Comparison of ENCODE assay signal across 15 mouse cellular contexts in genomic region chr7:142475641-142476040, GRCm38 (mm10). TPM values are rescaled to one million over a fixed set of nuclear protein-coding genes. Genes with fewer than 3 reads are reported as not detected.
DNase-seq lines count a peak whose midpoint lies in the region; ATAC-seq and TF ChIP-seq lines count a peak whose summit lies in the region.
"Had no signal": no experiment of that assay in that cellular context is flagged by ENCODE, and none has a peak within 500 bp of the region (broad histone marks: within the 10 kb centered on the region; RNA-seq: fewer than 3 reads in every experiment).

No protein-coding gene starts in this region.

- peak overlapping the region; percentile 89 for H3K27ac ChIP-seq in gastrocnemius, adult 2 months
- H3K27ac ChIP-seq in lung, embryonic 14.5 days (ENCODE audit: low read depth): peak overlapping the region; percentile 97
- peak overlapping the region; percentile 46 to 64 for H3K27ac ChIP-seq in heart, embryonic 14.5 days (replicated peaks in 1 of 2; ENCODE audit: control insufficient read depth in 1 of 2, insufficient read depth in 1 of 2, low read depth in 2 of 2, low read length in 2 of 2)
- H3K27ac ChIP-seq in liver, embryonic 12.5 days: no peak overlapping the region
- H3K27ac ChIP-seq: hindbrain, embryonic 15.5 days; liver, embryonic 13.5 days; neural tube, embryonic 15.5 days had no signal

- H3K4me3 ChIP-seq in gastrocnemius, adult 2 months: peak overlapping the region; percentile 73
- H3K4me3 ChIP-seq in lung, embryonic 14.5 days (ENCODE audit: low read depth, low read length): peak overlapping the region; percentile 36
- H3K4me3 ChIP-seq in heart, embryonic 14.5 days (ENCODE audit: control insufficient read depth in 1 of 2, insufficient read depth in 1 of 2, low read depth in 1 of 2, low read length in 2 of 2): peak overlapping the region in 1 of 2 experiments; percentile 2; a peak in 2 of 4 replicates
- H3K4me3 ChIP-seq in myocyte: peak overlapping the region; percentile 86
- H3K4me3 ChIP-seq in liver, embryonic 12.5 days: no peak overlapping the region
- H3K4me3 ChIP-seq: hindbrain, embryonic 15.5 days; liver, embryonic 13.5 days; neural tube, embryonic 15.5 days had no signal

- H3K4me2 ChIP-seq in lung, embryonic 14.5 days: peak overlapping the region; percentile 61
- H3K4me2 ChIP-seq in heart, embryonic 14.5 days (ENCODE audit: low read length): peak overlapping the region; percentile 26
- H3K4me2 ChIP-seq in myocyte (ENCODE audit: low read depth): peak overlapping the region; percentile 94
- no peak overlapping the region for H3K4me2 ChIP-seq in liver, embryonic 12.5 days
- H3K4me2 ChIP-seq: hindbrain, embryonic 15.5 days; liver, embryonic 13.5 days; neural tube, embryonic 15.5 days had no signal

- TF ChIP-seq POLR2A in myocyte (IDR thresholded peaks at IDR 0.05; ENCODE audit: insufficient read length, low read depth): peak; percentile 4

- H3K79me2 ChIP-seq in myocyte (ENCODE audit: control insufficient read depth, insufficient read depth): peaks cover 92% of the 10 kb centered on the region

- DNase-seq in gastrocnemius, adult 2 months: peak; percentile 25
- DNase-seq in gastrocnemius, postnatal 25 days: no peak
- no peak for DNase-seq in lung, embryonic 14.5 days
- DNase-seq in lung, postnatal 36 days: no peak
- DNase-seq in right cerebral cortex, postnatal 10 days (ENCODE audit: low spot score in 2 of 2): no peak
- DNase-seq: liver, embryonic 13.5 days; midbrain, embryonic 14.5 days had no signal

- H3ac ChIP-seq in myocyte (ENCODE audit: control insufficient read depth, insufficient read length): peak overlapping the region; percentile 13

- TF ChIP-seq CTCF in gastrocnemius, adult 2 months (IDR thresholded peaks at IDR 0.05): no peak
- TF ChIP-seq CTCF in lung, embryonic 14.5 days (IDR thresholded peaks at IDR 0.05; ENCODE audit: low read depth): no peak

- 0 out of 2 replicates have a peak, but pooled peaks cover 4% of the 10 kb centered on the region for H3K36me3 ChIP-seq in lung, embryonic 14.5 days (ENCODE audit: insufficient read depth)
- no peaks in the 10 kb centered on the region for H3K36me3 ChIP-seq in heart, embryonic 14.5 days (ENCODE audit: control insufficient read depth, insufficient read depth, low read length)
- peaks cover 4% of the 10 kb centered on the region for H3K36me3 ChIP-seq in myocyte (ENCODE audit: control insufficient read depth, insufficient read depth)
- H3K36me3 ChIP-seq in liver, embryonic 12.5 days: no peaks in the 10 kb centered on the region
- H3K36me3 ChIP-seq: hindbrain, embryonic 15.5 days; liver, embryonic 13.5 days; neural tube, embryonic 15.5 days had no signal

- no peaks in the 10 kb centered on the region for H3K9me3 ChIP-seq in lung, embryonic 14.5 days (ENCODE audit: low read depth, low read length)
- no peaks in the 10 kb centered on the region for H3K9me3 ChIP-seq in heart, embryonic 14.5 days (ENCODE audit: control insufficient read depth, low read length)
- H3K9me3 ChIP-seq in liver, embryonic 12.5 days (replicated peaks): no peaks in the 10 kb centered on the region
- H3K9me3 ChIP-seq: hindbrain, embryonic 15.5 days; liver, embryonic 13.5 days; neural tube, embryonic 15.5 days had no signal

- peaks cover 30% of the 10 kb centered on the region for H3K4me1 ChIP-seq in lung, embryonic 14.5 days (ENCODE audit: insufficient read depth)
- H3K4me1 ChIP-seq in heart, embryonic 14.5 days (ENCODE audit: control insufficient read depth in 2 of 2, insufficient read depth in 2 of 2, low read length in 2 of 2): peaks cover 56 to 65% of the 10 kb centered on the region in 2 experiments
- peaks cover 5% of the 10 kb centered on the region; the same call in 1 of the 2 replicates for H3K4me1 ChIP-seq in liver, embryonic 12.5 days

- ATAC-seq in lung, embryonic 14.5 days (ENCODE audit: insufficient read depth): no peak
- ATAC-seq in heart, embryonic 14.5 days (ENCODE audit: insufficient number of reproducible peaks, insufficient read depth, low FRiP score, low read depth): no peak
- no peak for ATAC-seq in liver, embryonic 12.5 days

- H3K27me3 ChIP-seq in lung, embryonic 14.5 days (ENCODE audit: insufficient read depth, low read length): no peaks in the 10 kb centered on the region
- no peaks in the 10 kb centered on the region for H3K27me3 ChIP-seq in heart, embryonic 14.5 days (ENCODE audit: control insufficient read depth, insufficient read depth, low read length)
- H3K27me3 ChIP-seq in myocyte (ENCODE audit: control insufficient read depth, insufficient read depth, insufficient read length): no peaks in the 10 kb centered on the region
- H3K27me3 ChIP-seq in liver, embryonic 12.5 days (replicated peaks): 0 out of 2 replicates have a peak, but pooled peaks cover 11% of the 10 kb centered on the region
- H3K27me3 ChIP-seq: hindbrain, embryonic 15.5 days; liver, embryonic 13.5 days; neural tube, embryonic 15.5 days had no signal

- H3K9ac ChIP-seq in lung, embryonic 14.5 days: peak overlapping the region; percentile 62
- H3K9ac ChIP-seq in heart, embryonic 14.5 days (ENCODE audit: low read length): peak overlapping the region; percentile 61
- H3K9ac ChIP-seq in liver, embryonic 12.5 days: no peak overlapping the region
- H3K9ac ChIP-seq: hindbrain, embryonic 15.5 days; liver, embryonic 13.5 days; neural tube, embryonic 15.5 days had no signal

- intact Hi-C loops in gastrocnemius, adult 2 months (cut with DNase I): no loop called here

- WGBS in lung, embryonic 14.5 days: 47% methylated on average over 7 of the region's 7 CpGs
- WGBS in heart, embryonic 14.5 days: 44% methylated on average over 7 of the region's 7 CpGs
- WGBS in liver, embryonic 12.5 days (ENCODE audit: insufficient replicate concordance): 51% methylated on average over 7 of the region's 7 CpGs

TF ChIP-seq in myocyte, 11 proteins besides CTCF, POLR2A, EP300 and RAD21:
- no peak for TF ChIP-seq TCF12 (IDR thresholded peaks at IDR 0.05; ENCODE audit: insufficient read depth, poor library complexity, severe bottlenecking)
- TF ChIP-seq MAX (IDR thresholded peaks at IDR 0.05; ENCODE audit: low read depth): no peak
- no peak for TF ChIP-seq POLR2AphosphoS2 (IDR thresholded peaks at IDR 0.05; ENCODE audit: insufficient read length, low read depth)
- no peak for TF ChIP-seq SRF (IDR thresholded peaks at IDR 0.05; ENCODE audit: control insufficient read depth, insufficient read length, low read depth)
- TF ChIP-seq CEBPB (IDR thresholded peaks at IDR 0.05; ENCODE audit: insufficient read depth, poor library complexity, severe bottlenecking): no peak
- TF ChIP-seq TCF3 (IDR thresholded peaks at IDR 0.05; ENCODE audit: insufficient read length, low read depth): no peak
- no peak for TF ChIP-seq USF1 (IDR thresholded peaks at IDR 0.05; ENCODE audit: low read depth)
- TF ChIP-seq E2F4 (IDR thresholded peaks at IDR 0.05; ENCODE audit: insufficient read depth): no peak
- no peak for TF ChIP-seq MYOD1 (IDR thresholded peaks at IDR 0.05; ENCODE audit: control insufficient read depth in 1 of 3, insufficient read length in 2 of 3, low read depth in 2 of 3)
- TF ChIP-seq REST (IDR thresholded peaks at IDR 0.05; ENCODE audit: insufficient read depth, insufficient read length): no peak
- TF ChIP-seq MYOG (IDR thresholded peaks at IDR 0.05; ENCODE audit: control insufficient read depth in 1 of 3, insufficient read depth in 1 of 3, insufficient read length in 2 of 3, low read depth in 2 of 3): no peak

RNA-seq across cellular contexts. Expression of gene Lsp1, which starts 15.0 kb away (rescaled TPM):
- 10 to 100 TPM; 25.8 to 47.3 TPM for total RNA-seq in gastrocnemius, adult 2 months (2021)
- total RNA-seq in gastrocnemius, postnatal 25 days (2021): 10 to 100 TPM; 43.2 to 60.3 TPM
- polyA plus RNA-seq in lung, embryonic 14.5 days (2014; fragmentation: Nextera tagmentation; extraction: Ambion mirVana): 98.0 and 99.6 TPM in 2 replicates
- polyA plus RNA-seq in heart, embryonic 14.5 days (2014; fragmentation: Nextera tagmentation; extraction: Ambion mirVana): 48.6 and 49.3 TPM in 2 replicates
- 298 TPM for polyA plus RNA-seq in myocyte (2012; fragmentation: generic; extraction: Trizol)
- polyA plus RNA-seq in liver, embryonic 12.5 days (2016; fragmentation: Nextera tagmentation; extraction: Ambion mirVana): 16.7 and 17.0 TPM in 2 replicates
- total RNA-seq: MEL had no signal

RNA-seq across cellular contexts. Expression of gene Tnnt3, which starts 23.0 kb away (rescaled TPM):
- over 10,000 TPM; 28,899 to 38,022 TPM for total RNA-seq in gastrocnemius, adult 2 months (2021)
- over 10,000 TPM; 28,170 to 31,317 TPM for total RNA-seq in gastrocnemius, postnatal 25 days (2021)
- 1.5 and 2.5 TPM in 2 replicates for polyA plus RNA-seq in lung, embryonic 14.5 days (2014; fragmentation: Nextera tagmentation; extraction: Ambion mirVana)
- 3.9 and 5.8 TPM in 2 replicates for polyA plus RNA-seq in heart, embryonic 14.5 days (2014; fragmentation: Nextera tagmentation; extraction: Ambion mirVana)
- 2,107 TPM for polyA plus RNA-seq in myocyte (2012; fragmentation: generic; extraction: Trizol)
- polyA plus RNA-seq in liver, embryonic 12.5 days (2016; fragmentation: Nextera tagmentation; extraction: Ambion mirVana): 0.51 TPM in 1 of 2 replicates, not detected in the other
- total RNA-seq: layer of hippocampus, adult 18-20 months; MEL had no signal

RNA-seq across cellular contexts. Expression of gene Tnni2, which starts 34.0 kb away (rescaled TPM):
- over 10,000 TPM; 15,929 to 19,962 TPM for total RNA-seq in gastrocnemius, adult 2 months (2021)
- total RNA-seq in gastrocnemius, postnatal 25 days (2021): over 10,000 TPM; 16,193 to 17,938 TPM
- polyA plus RNA-seq in lung, embryonic 14.5 days (2014; fragmentation: Nextera tagmentation; extraction: Ambion mirVana): 0.86 and 1.6 TPM in 2 replicates
- 24.1 and 31.7 TPM in 2 replicates for polyA plus RNA-seq in heart, embryonic 14.5 days (2014; fragmentation: Nextera tagmentation; extraction: Ambion mirVana)
- polyA plus RNA-seq in myocyte (2012; fragmentation: generic; extraction: Trizol): 3,238 TPM
- 1.8 and 2.4 TPM in 2 replicates for polyA plus RNA-seq in liver, embryonic 12.5 days (2016; fragmentation: Nextera tagmentation; extraction: Ambion mirVana)
- total RNA-seq: MEL had no signal
- polyA plus RNA-seq: midbrain, embryonic 14.5 days had no signal

RNA-seq across cellular contexts. Expression of gene Syt8, which starts 41.0 kb away (rescaled TPM):
- not detected for total RNA-seq in gastrocnemius, adult 2 months (2021)
- total RNA-seq in gastrocnemius, postnatal 25 days (2021): not detected
- polyA plus RNA-seq in lung, embryonic 14.5 days (2014; fragmentation: Nextera tagmentation; extraction: Ambion mirVana): not detected in 2 replicates
- polyA plus RNA-seq in heart, embryonic 14.5 days (2014; fragmentation: Nextera tagmentation; extraction: Ambion mirVana): not detected in 2 replicates
- polyA plus RNA-seq in myocyte (2012; fragmentation: generic; extraction: Trizol): 14.5 TPM
- not detected in 2 replicates for polyA plus RNA-seq in liver, embryonic 12.5 days (2016; fragmentation: Nextera tagmentation; extraction: Ambion mirVana)
- total RNA-seq: adrenal gland, adult 18-20 months; layer of hippocampus, adult 18-20 months; MEL had no signal
- polyA plus RNA-seq: hindbrain, embryonic 15.5 days; liver, embryonic 13.5 days; midbrain, embryonic 14.5 days had no signal

RNA-seq across cellular contexts. Expression of gene Mrpl23, which starts 56.8 kb away (rescaled TPM):
- 1 to 10 TPM in 1 of 2 experiments, under 1 TPM in 1; 0.89 to 1.4 TPM for total RNA-seq in gastrocnemius, adult 2 months (2021)
- total RNA-seq in gastrocnemius, postnatal 25 days (2021): 10 to 100 TPM in 1 of 2 experiments, 1 to 10 TPM in 1; 8.6 to 18.3 TPM
- 20.3 and 31.0 TPM in 2 replicates for polyA plus RNA-seq in lung, embryonic 14.5 days (2014; fragmentation: Nextera tagmentation; extraction: Ambion mirVana)
- polyA plus RNA-seq in heart, embryonic 14.5 days (2014; fragmentation: Nextera tagmentation; extraction: Ambion mirVana): 23.5 and 23.8 TPM in 2 replicates
- polyA plus RNA-seq in myocyte (2012; fragmentation: generic; extraction: Trizol): 73.3 TPM
- polyA plus RNA-seq in liver, embryonic 12.5 days (2016; fragmentation: Nextera tagmentation; extraction: Ambion mirVana): 10.4 and 14.4 TPM in 2 replicates

Comparison
In these comparisons a context has a peak if more than half of its experiments do, and no peak if none do; other contexts are left out.
1. RNA of gene Tnnt3, which starts 23.0 kb away (polyA plus RNA-seq): 2,107 TPM in myocyte (single experiment); 3.9 to 5.8 TPM in heart, embryonic 14.5 days, 1.5 to 2.5 TPM in lung, embryonic 14.5 days and 0.51 TPM in liver, embryonic 12.5 days; every median in the first group is over 100 times any median in the second.
2. RNA of gene Tnni2, which starts 34.0 kb away (polyA plus RNA-seq): 3,238 TPM in myocyte (single experiment); 24.1 to 31.7 TPM in heart, embryonic 14.5 days, 1.8 to 2.4 TPM in liver, embryonic 12.5 days and 0.86 to 1.6 TPM in lung, embryonic 14.5 days; every median in the first group is over 10 times any median in the second.